Mouse (Mus musculus) urinary bladder, adult 18-20 months (tissue): Measurements from ENCODE around the gene Acss3.

ENCODE experiments used
- DNase-seq, 2 experiments: peaks; one replicate each; pipeline ENCODE4 v3.0.0; 2022; ENCODE audit warnings: low spot score in 2 of 2, mixed read lengths in 2 of 2

The Acss3 gene

GRCm38 (mm10) chr10:107123529-107124335 is at the start of gene Acss3:
Acss3 (minus strand) TSS chr10:107123668.
- peak; percentile 53 to 59 for DNase-seq

GRCm38 (mm10) chr10:107172003-107172689 is 48.7 kb upstream of the Acss3 start:
- DNase-seq = no peak

- DNase-seq = no peak
Measured at GRCm38 (mm10) chr10:107166486-107166885, 43.0 kb upstream of the Acss3 start.

GRCm38 (mm10) chr10:107148759-107149158 is 25.3 kb upstream of the Acss3 start:
- DNase-seq = no peak

- no peak for DNase-seq
Measured at GRCm38 (mm10) chr10:107144016-107144415, 20.5 kb upstream of the Acss3 start.

GRCm38 (mm10) chr10:107142910-107143309 is 19.4 kb upstream of the Acss3 start:
- no peak for DNase-seq

- no peak for DNase-seq
Measured at GRCm38 (mm10) chr10:107122744-107123528, 532 bp downstream of the Acss3 start.

- DNase-seq = no peak
Measured at GRCm38 (mm10) chr10:107121301-107121700, 2.2 kb downstream of the Acss3 start.

GRCm38 (mm10) chr10:107119135-107119534 is 4.3 kb downstream of the Acss3 start:
- no peak for DNase-seq

GRCm38 (mm10) chr10:107116709-107117267 is 6.7 kb downstream of the Acss3 start:
- DNase-seq = no peak

GRCm38 (mm10) chr10:107115930-107116642 is 7.4 kb downstream of the Acss3 start:
- DNase-seq = no peak

- no peak for DNase-seq
Measured at GRCm38 (mm10) chr10:107115121-107115520, 8.3 kb downstream of the Acss3 start.

GRCm38 (mm10) chr10:107094452-107094851 is 29.0 kb downstream of the Acss3 start:
- no peak for DNase-seq

GRCm38 (mm10) chr10:107053846-107054624 is 69.4 kb downstream of the Acss3 start:
- DNase-seq = no peak

GRCm38 (mm10) chr10:107050489-107050888 is 73.0 kb downstream of the Acss3 start:
- no peak for DNase-seq

- DNase-seq = no peak
Measured at GRCm38 (mm10) chr10:107042656-107043055, 80.8 kb downstream of the Acss3 start.

GRCm38 (mm10) chr10:107040837-107041236 is 82.6 kb downstream of the Acss3 start:
- DNase-seq = no peak

- DNase-seq = no peak
Measured at GRCm38 (mm10) chr10:107040378-107040777, 83.1 kb downstream of the Acss3 start.

- no peak for DNase-seq
Measured at GRCm38 (mm10) chr10:107039211-107039610, 84.3 kb downstream of the Acss3 start.

GRCm38 (mm10) chr10:107024254-107024653 is 99.2 kb downstream of the Acss3 start:
- DNase-seq = no peak
